In genomic region chr5:90858429-90858828, GRCm38 (mm10) we compare ENCODE assay signal across 31 mouse cellular contexts. TPM values are rescaled to one million over a fixed set of nuclear protein-coding genes. Genes with fewer than 3 reads are reported as not detected.
"Had no signal": no experiment of that assay in that cellular context is flagged by ENCODE, and none has a peak within 500 bp of the region (broad histone marks: within the 10 kb centered on the region; RNA-seq: fewer than 3 reads in every experiment).

No protein-coding gene starts in this region.

- DNase-seq: left cerebral cortex, postnatal 4 days; liver; liver, embryonic 13.5 days; liver, postnatal 0 days; lung, adult 18-20 months; lung, embryonic 14.5 days; lung, postnatal 14 days; lung, postnatal 36 days; midbrain, embryonic 14.5 days had no signal

- H3K4me1 ChIP-seq: limb, embryonic 10.5 days; limb, embryonic 12.5 days; liver, embryonic 12.5 days; liver, embryonic 13.5 days; liver, embryonic 15.5 days; midbrain, embryonic 10.5 days; midbrain, embryonic 12.5 days; midbrain, embryonic 13.5 days; midbrain, embryonic 15.5 days had no signal

- H3K9ac ChIP-seq: limb, embryonic 12.5 days; limb, embryonic 13.5 days; limb, embryonic 15.5 days; liver, embryonic 12.5 days; liver, embryonic 13.5 days; liver, embryonic 14.5 days; liver, embryonic 15.5 days; liver, postnatal 0 days; lung, embryonic 14.5 days; midbrain, embryonic 12.5 days; midbrain, embryonic 13.5 days; midbrain, embryonic 15.5 days had no signal

- ATAC-seq: liver, embryonic 12.5 days; liver, postnatal 0 days; midbrain, embryonic 13.5 days; midbrain, embryonic 15.5 days; midbrain, embryonic 16.5 days had no signal

- H3K27me3 ChIP-seq: limb, embryonic 15.5 days; liver, embryonic 12.5 days; liver, embryonic 13.5 days; liver, embryonic 15.5 days; megakaryocyte, embryonic 14.5 days; midbrain, embryonic 12.5 days; midbrain, embryonic 13.5 days; midbrain, embryonic 15.5 days had no signal

- H3K4me2 ChIP-seq: limb, embryonic 12.5 days; limb, embryonic 13.5 days; limb, embryonic 15.5 days; liver, embryonic 11.5 days; liver, embryonic 12.5 days; liver, embryonic 13.5 days; liver, embryonic 15.5 days; lung, embryonic 14.5 days; midbrain, embryonic 11.5 days; midbrain, embryonic 12.5 days; midbrain, embryonic 13.5 days; midbrain, embryonic 15.5 days had no signal

- H3K9me3 ChIP-seq: limb, embryonic 10.5 days; limb, embryonic 12.5 days; limb, embryonic 13.5 days; limb, embryonic 15.5 days; liver, embryonic 12.5 days; liver, embryonic 13.5 days; liver, embryonic 15.5 days; megakaryocyte, embryonic 14.5 days; midbrain, embryonic 10.5 days; midbrain, embryonic 12.5 days; midbrain, embryonic 13.5 days; midbrain, embryonic 15.5 days had no signal

- H3K36me3 ChIP-seq: limb, embryonic 10.5 days; limb, embryonic 12.5 days; limb, embryonic 13.5 days; limb, embryonic 15.5 days; liver, embryonic 12.5 days; liver, embryonic 13.5 days; liver, embryonic 15.5 days; midbrain, embryonic 10.5 days; midbrain, embryonic 12.5 days; midbrain, embryonic 13.5 days; midbrain, embryonic 15.5 days had no signal

- H3K4me3 ChIP-seq: left cerebral cortex, adult 2 months; limb, embryonic 10.5 days; limb, embryonic 12.5 days; limb, embryonic 13.5 days; limb, embryonic 15.5 days; liver, embryonic 12.5 days; liver, embryonic 13.5 days; liver, embryonic 15.5 days; midbrain, embryonic 10.5 days; midbrain, embryonic 12.5 days; midbrain, embryonic 13.5 days; midbrain, embryonic 15.5 days; myocyte had no signal

- H3K27ac ChIP-seq: left cerebral cortex, adult 2 months; limb, embryonic 10.5 days; limb, embryonic 12.5 days; limb, embryonic 13.5 days; limb, embryonic 15.5 days; liver, embryonic 12.5 days; liver, embryonic 13.5 days; liver, embryonic 14.5 days; liver, embryonic 15.5 days; macrophage; midbrain, embryonic 10.5 days; midbrain, embryonic 12.5 days; midbrain, embryonic 13.5 days; midbrain, embryonic 15.5 days had no signal

RNA-seq across cellular contexts. Expression of gene Cxcl1, which starts 32.6 kb away (rescaled TPM):
- polyA plus RNA-seq: midbrain, embryonic 10.5 days; midbrain, embryonic 11.5 days; midbrain, embryonic 12.5 days; midbrain, embryonic 13.5 days; midbrain, embryonic 14.5 days; midbrain, embryonic 16.5 days; neural tube, embryonic 11.5 days had no signal

RNA-seq across cellular contexts. Expression of gene Cxcl2, which starts 45.2 kb away (rescaled TPM):
- polyA plus RNA-seq: limb, embryonic 10.5 days; limb, embryonic 11.5 days; limb, embryonic 12.5 days; limb, embryonic 15.5 days; liver, embryonic 12.5 days; liver, embryonic 13.5 days; liver, embryonic 15.5 days; liver, embryonic 16.5 days; lung, embryonic 14.5 days; lung, embryonic 16.5 days; midbrain, embryonic 10.5 days; midbrain, embryonic 11.5 days; midbrain, embryonic 12.5 days; midbrain, embryonic 13.5 days; midbrain, embryonic 14.5 days; midbrain, embryonic 15.5 days; myocyte; neural tube, embryonic 11.5 days had no signal
